Mouse (Mus musculus) kidney, embryonic 16.5 days (tissue): Measurements from ENCODE around the gene Hdac4. TPM values are rescaled to one million over a fixed set of nuclear protein-coding genes. Genes with fewer than 3 reads are reported as not detected.

Experiments used
- ATAC-seq: fragments of 200-750 bp; cut with Nextera tagmentation; 2 replicates; pipeline ENCODE4 v1.8.0; 2017; ENCODE audit warnings: moderate TSS enrichment; ENCODE audit not compliant: low FRiP score, low TSS enrichment
- H3K27ac ChIP-seq: fragments of 300-500 bp; sonication (generic); 2 replicates; pipeline ENCODE4 v1.5.1; 2014; ENCODE audit warnings: low read length
- H3K27me3 ChIP-seq: fragments of 300-500 bp; sonication (generic); 2 replicates; pipeline ENCODE4 v1.6.1; 2014; ENCODE audit warnings: low read length, control low read depth, mixed read lengths; ENCODE audit not compliant: insufficient read depth
- H3K36me3 ChIP-seq: fragments of 300-500 bp; sonication (generic); 2 replicates; pipeline ENCODE4 v1.6.1; 2014; ENCODE audit warnings: low read length, control low read depth, mixed read lengths; ENCODE audit not compliant: insufficient read depth
- H3K4me1 ChIP-seq: fragments of 300-500 bp; sonication (generic); 2 replicates; pipeline ENCODE4 v1.6.1; 2014; ENCODE audit warnings: low read length, control low read depth, mixed read lengths; ENCODE audit not compliant: insufficient read depth
- H3K4me2 ChIP-seq: fragments of 300-500 bp; sonication (generic); replicated peaks from 2 replicates; pipeline ENCODE4 v1.6.1; 2014; ENCODE audit warnings: low read depth, low read length
- H3K4me3 ChIP-seq: fragments of 300-500 bp; sonication (generic); 2 replicates; pipeline ENCODE4 v1.5.1; 2014; ENCODE audit warnings: mild to moderate bottlenecking, low read length
- H3K9ac ChIP-seq: fragments of 300-500 bp; sonication (generic); replicated peaks from 2 replicates; pipeline ENCODE4 v1.6.1; 2014; ENCODE audit warnings: low read length
- H3K9me3 ChIP-seq: fragments of 300-500 bp; sonication (generic); 2 replicates; pipeline ENCODE4 v1.6.1; 2016; ENCODE audit warnings: low read length, control low read depth
- WGBS: fragments of 180-500 bp; shearing (Covaris S2); extraction: QIAGEN DNeasy Blood & Tissue Kit; methylation state at CpG from one replicate; pipeline ENCODE4 v1.1.7; 2014; 5-methylcytosine and 5-hydroxymethylcytosine counted together
- polyA plus RNA-seq: library from polyadenylated mRNA; unstranded; fragments of >200 nt; fragmentation: Nextera tagmentation; extraction: Ambion mirVana; gene quantifications from 2 replicates; pipeline ENCODE4 v1.2.1, GENCODE M21; 2015

The Hdac4 gene
- polyA plus RNA-seq, 1 experiment from 2014 or later: 17.7 TPM

GRCm38 (mm10) chr1:92079982-92080537, 115.4 kb downstream of the Hdac4 start:
- H3K9me3 ChIP-seq: no peaks in the 10 kb centered on the region
- H3K4me2 ChIP-seq: no peak overlapping the region
- ATAC-seq: no peak
- H3K36me3 ChIP-seq: no peaks in the 10 kb centered on the region
- no peak overlapping the region for H3K4me3 ChIP-seq
- no peaks in the 10 kb centered on the region for H3K27me3 ChIP-seq
- no peak overlapping the region for H3K9ac ChIP-seq
- WGBS: 73% methylated on average over 11 of the region's 11 CpGs
- no peak overlapping the region for H3K27ac ChIP-seq
- peaks cover 16% of the 10 kb centered on the region; the same call in 1 of the 2 replicates for H3K4me1 ChIP-seq

GRCm38 (mm10) chr1:92075312-92075711, 120.2 kb downstream of the Hdac4 start:
- H3K36me3 ChIP-seq: no peaks in the 10 kb centered on the region
- H3K27me3 ChIP-seq: no peaks in the 10 kb centered on the region
- no peak overlapping the region for H3K4me2 ChIP-seq
- no peak overlapping the region for H3K4me3 ChIP-seq
- no peak; the same call in 1 of the 2 replicates for ATAC-seq
- H3K9me3 ChIP-seq: no peaks in the 10 kb centered on the region
- no peak overlapping the region for H3K9ac ChIP-seq
- WGBS: 43% methylated on average over 6 of the region's 6 CpGs
- 0 out of 2 replicates have a peak, but pooled peaks cover 7% of the 10 kb centered on the region for H3K4me1 ChIP-seq
- no peak overlapping the region for H3K27ac ChIP-seq

- 95% methylated on average over 3 of the region's 3 CpGs for WGBS
- Histone ChIP-seq H3K27me3 (no peaks in the 10 kb centered on the region), H3K4me1 (0 out of 2 replicates have a peak, but pooled peaks cover 7% of the 10 kb centered on the region), H3K9ac (no peak overlapping the region), H3K4me2 (no peak overlapping the region), H3K9me3 (no peaks in the 10 kb centered on the region), H3K4me3 (no peak overlapping the region), H3K27ac (no peak overlapping the region), H3K36me3 (no peaks in the 10 kb centered on the region)
- ATAC-seq: no peak
These were observed 120.8 kb downstream of the Hdac4 start for GRCm38 (mm10) chr1:92074655-92075054.

DNA sequence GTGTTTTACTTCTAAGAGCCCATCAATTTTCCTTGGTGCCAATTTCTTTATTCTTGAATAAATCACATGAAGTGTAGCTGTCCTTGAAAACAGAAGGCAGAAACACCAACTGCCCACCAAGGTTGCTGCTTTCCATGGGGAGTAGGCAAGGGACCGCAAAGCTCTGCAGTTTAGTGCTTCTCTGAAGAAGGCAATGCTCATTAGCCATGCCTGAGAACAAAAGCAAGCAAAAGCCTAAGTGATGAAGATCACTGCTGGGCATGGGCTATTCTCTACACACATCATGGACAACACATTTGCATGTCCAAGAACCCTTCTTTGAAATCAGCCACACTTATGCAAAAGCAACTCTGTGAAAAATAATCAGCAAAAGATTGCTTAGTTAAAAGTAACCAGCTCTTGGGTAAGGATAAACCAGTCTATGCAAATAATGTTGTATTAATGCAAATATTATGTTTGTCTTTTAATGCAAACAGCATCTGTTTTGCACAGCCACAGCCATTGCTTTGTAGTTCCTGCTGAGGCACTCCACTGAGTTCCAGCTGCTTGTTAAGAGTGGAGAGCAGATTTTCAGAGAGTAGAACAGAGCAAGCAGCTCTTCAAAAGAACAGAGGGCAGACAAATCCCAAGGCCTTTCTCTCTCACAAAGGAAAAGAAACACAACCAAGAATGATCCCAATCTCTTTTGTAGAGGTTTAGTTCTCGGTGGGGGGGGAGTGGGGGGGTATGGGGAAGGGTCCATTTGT, 125.4 kb downstream of the Hdac4 start:
- WGBS: 53% methylated on average over 2 of the region's 2 CpGs
- H3K9ac ChIP-seq: no peak overlapping the region
- no peak overlapping the region for H3K4me2 ChIP-seq
- H3K4me3 ChIP-seq: no peak overlapping the region
- H3K27ac ChIP-seq: no peak overlapping the region
- H3K27me3 ChIP-seq: no peaks in the 10 kb centered on the region
- ATAC-seq: no peak
- no peaks in the 10 kb centered on the region for H3K36me3 ChIP-seq
- H3K4me1 ChIP-seq: no peaks in the 10 kb centered on the region
- H3K9me3 ChIP-seq: no peaks in the 10 kb centered on the region

GRCm38 (mm10) chr1:92069464-92069863, 126.0 kb downstream of the Hdac4 start:
- WGBS: 94% methylated on average over 7 of the region's 7 CpGs
- ATAC-seq: no peak
- H3K27me3 ChIP-seq: no peaks in the 10 kb centered on the region
- H3K9me3 ChIP-seq: no peaks in the 10 kb centered on the region
- no peak overlapping the region for H3K4me3 ChIP-seq
- H3K9ac ChIP-seq: no peak overlapping the region
- H3K36me3 ChIP-seq: no peaks in the 10 kb centered on the region
- no peaks in the 10 kb centered on the region for H3K4me1 ChIP-seq
- no peak overlapping the region for H3K27ac ChIP-seq
- no peak overlapping the region for H3K4me2 ChIP-seq

- no peak overlapping the region for H3K9ac ChIP-seq
- no peaks in the 10 kb centered on the region for H3K36me3 ChIP-seq
- H3K27me3 ChIP-seq: no peaks in the 10 kb centered on the region
- no peak for ATAC-seq
- WGBS: 76% methylated on average over 5 of the region's 5 CpGs
- no peak overlapping the region for H3K4me2 ChIP-seq
- H3K9me3 ChIP-seq: no peaks in the 10 kb centered on the region
- H3K4me1 ChIP-seq: peaks cover 12% of the 10 kb centered on the region
- H3K4me3 ChIP-seq: no peak overlapping the region
- no peak overlapping the region for H3K27ac ChIP-seq
These were observed 131.2 kb downstream of the Hdac4 start for GRCm38 (mm10) chr1:92064307-92064706.

GRCm38 (mm10) chr1:92063271-92063670, 132.2 kb downstream of the Hdac4 start:
- Histone ChIP-seq H3K9ac (no peak overlapping the region), H3K9me3 (no peaks in the 10 kb centered on the region), H3K4me2 (no peak overlapping the region), H3K27me3 (no peaks in the 10 kb centered on the region), H3K36me3 (no peaks in the 10 kb centered on the region), H3K27ac (no peak overlapping the region), H3K4me1 (peaks cover 12% of the 10 kb centered on the region), H3K4me3 (no peak overlapping the region)
- 94% methylated on average over 3 of the region's 3 CpGs for WGBS
- no peak for ATAC-seq

DNA sequence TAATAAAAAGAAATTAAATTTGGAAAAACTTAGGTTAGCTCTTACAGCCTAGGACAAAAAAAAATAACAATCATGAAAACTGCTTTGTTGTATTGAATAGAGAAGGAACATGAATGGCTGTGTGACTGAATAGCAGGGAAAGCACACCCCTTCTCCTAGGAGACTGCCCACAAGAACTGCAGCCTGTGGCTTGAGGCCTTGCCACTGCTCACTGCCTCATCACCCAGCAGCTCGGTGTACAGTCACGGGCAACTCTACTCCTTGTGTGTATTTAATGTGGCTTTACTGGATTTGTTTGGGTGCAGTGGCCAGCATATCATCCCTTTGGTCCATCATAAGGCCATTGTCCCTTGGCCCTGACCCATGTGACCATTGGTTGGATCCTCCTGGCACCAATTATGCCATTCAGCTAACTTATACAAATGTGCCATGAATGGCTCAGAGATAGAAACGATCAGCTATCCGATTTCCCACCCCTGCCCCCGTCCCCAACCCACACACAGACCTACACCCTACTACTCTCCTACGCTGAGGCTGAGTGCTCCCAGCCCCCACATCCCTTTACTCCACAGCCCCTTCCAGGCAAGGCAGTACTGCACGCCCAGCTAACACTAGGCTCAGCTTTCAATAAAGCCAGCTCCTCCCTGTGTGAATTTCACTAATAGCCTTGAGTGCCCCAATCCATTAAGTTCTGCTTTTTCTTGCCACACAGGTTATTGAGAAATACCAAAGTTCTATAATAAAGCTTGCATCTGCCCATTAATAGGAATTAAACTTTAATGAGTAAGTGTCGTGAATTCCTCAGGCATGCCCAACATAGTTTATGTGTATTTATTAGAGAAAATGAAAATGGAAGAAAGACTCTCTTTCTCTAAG, 134.1 kb downstream of the Hdac4 start:
- H3K4me3 ChIP-seq: no peak overlapping the region
- ATAC-seq: peak; percentile 89
- H3K27ac ChIP-seq: no peak overlapping the region
- no peak overlapping the region for H3K9ac ChIP-seq
- H3K4me2 ChIP-seq: no peak overlapping the region
- H3K36me3 ChIP-seq: no peaks in the 10 kb centered on the region
- 35% methylated on average over 8 of the region's 8 CpGs for WGBS
- peaks cover 12% of the 10 kb centered on the region for H3K4me1 ChIP-seq
- H3K27me3 ChIP-seq: no peaks in the 10 kb centered on the region
- no peaks in the 10 kb centered on the region for H3K9me3 ChIP-seq

DNA sequence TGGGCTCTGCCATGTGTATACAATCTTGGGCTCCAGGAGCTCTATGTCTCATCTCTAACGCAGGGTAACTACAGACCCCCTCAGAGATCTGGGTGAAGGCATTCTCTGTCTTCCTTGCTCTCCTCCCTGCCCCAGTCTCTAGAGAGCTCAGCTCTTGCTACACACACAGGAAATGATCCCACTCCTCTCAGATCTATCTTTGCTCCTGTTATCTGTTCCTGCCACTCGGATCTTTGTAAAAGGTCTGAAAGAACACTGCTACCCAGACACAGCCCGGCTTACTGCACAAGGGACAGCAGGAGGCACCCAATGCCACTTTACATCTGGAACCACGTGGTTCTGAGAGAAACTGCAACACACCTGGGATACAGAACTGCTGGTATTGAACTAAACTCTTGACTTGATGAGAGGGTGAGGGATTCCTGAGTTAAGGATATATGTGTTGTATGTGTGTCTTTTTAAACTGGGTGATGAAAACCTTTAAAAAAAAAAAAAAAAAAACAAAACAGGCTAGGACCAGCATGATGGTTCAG, 134.9 kb downstream of the Hdac4 start:
- Histone ChIP-seq H3K4me2 (no peak overlapping the region), H3K9ac (no peak overlapping the region), H3K27me3 (no peaks in the 10 kb centered on the region), H3K4me3 (no peak overlapping the region), H3K9me3 (no peaks in the 10 kb centered on the region), H3K27ac (no peak overlapping the region), H3K4me1 (peaks cover 12% of the 10 kb centered on the region), H3K36me3 (no peaks in the 10 kb centered on the region)
- ATAC-seq: no peak
- 81% methylated on average over 4 of the region's 4 CpGs for WGBS
